Mouse (Mus musculus) lung, postnatal 0 days (tissue): ENCODE data around the gene Brat1. TPM values are rescaled to one million over a fixed set of nuclear protein-coding genes. Genes with fewer than 3 reads are reported as not detected.

Experiments used
- ATAC-seq: fragments of 200-750 bp; cut with Nextera tagmentation; 2 replicates; pipeline ENCODE4 v1.8.0; 2017; ENCODE audit warnings: moderate library complexity
- DNase-seq: peaks from one replicate; pipeline ENCODE4 v3.0.0-alpha.2; 2016; ENCODE audit warnings: low spot score
- H3K27ac ChIP-seq: fragments of 300-500 bp; sonication (generic); 2 replicates; pipeline ENCODE4 v1.5.1; 2014; ENCODE audit warnings: antibody characterized with exemption, mild to moderate bottlenecking, low read length, mixed read lengths
- H3K27me3 ChIP-seq: fragments of 300-500 bp; sonication (generic); replicated peaks from 2 replicates; pipeline ENCODE4 v1.6.1; 2014; ENCODE audit warnings: low read length, mixed read lengths; ENCODE audit not compliant: insufficient read depth
- H3K36me3 ChIP-seq: fragments of 300-500 bp; sonication (generic); 2 replicates; pipeline ENCODE4 v1.6.1; 2014; ENCODE audit warnings: low read length, mixed read lengths; ENCODE audit not compliant: insufficient read depth
- H3K4me1 ChIP-seq: fragments of 300-500 bp; sonication (generic); 2 replicates; pipeline ENCODE4 v1.6.1; 2014; ENCODE audit warnings: antibody characterized with exemption, low read depth, low read length, mixed read lengths; ENCODE audit not compliant: insufficient read depth
- H3K4me2 ChIP-seq: fragments of 300-500 bp; sonication (generic); replicated peaks from 2 replicates; pipeline ENCODE4 v1.6.1; 2014; ENCODE audit warnings: low read depth, mild to moderate bottlenecking, low read length, moderate library complexity, mixed read lengths
- H3K4me3 ChIP-seq: fragments of 300-500 bp; sonication (generic); 2 replicates; pipeline ENCODE4 v1.5.1; 2014; ENCODE audit warnings: low read depth, low read length
- H3K9ac ChIP-seq: fragments of 300-500 bp; sonication (generic); replicated peaks from 2 replicates; pipeline ENCODE4 v1.6.1; 2014; ENCODE audit warnings: low read depth, mild to moderate bottlenecking
- H3K9me3 ChIP-seq: fragments of 300-500 bp; sonication (generic); 2 replicates; pipeline ENCODE4 v1.6.1; 2016; ENCODE audit warnings: low read length, mixed read lengths
- CTCF ChIP-seq: IDR thresholded peaks from 2 replicates; pipeline ENCODE4 v1.5.1; 2016; ENCODE audit warnings: antibody characterized with exemption, mild to moderate bottlenecking
- EP300 ChIP-seq: IDR thresholded peaks from 2 replicates; pipeline ENCODE4 v1.6.1; 2016; ENCODE audit warnings: antibody characterized with exemption, mild to moderate bottlenecking, control low read depth
- WGBS: fragments of 180-500 bp; shearing (Covaris S2); extraction: QIAGEN DNeasy Blood & Tissue Kit; methylation state at CpG from one replicate; pipeline ENCODE4 v1.1.7; 2014; 5-methylcytosine and 5-hydroxymethylcytosine counted together
- polyA plus RNA-seq: library from polyadenylated mRNA; unstranded; fragments of >200 nt; fragmentation: Nextera tagmentation; extraction: Ambion mirVana; gene quantifications from 2 replicates; pipeline ENCODE4 v1.2.1, GENCODE M21; 2015

Gene Brat1
- polyA plus RNA-seq, result 15.2 and 16.1 TPM in 2 replicates

DNA sequence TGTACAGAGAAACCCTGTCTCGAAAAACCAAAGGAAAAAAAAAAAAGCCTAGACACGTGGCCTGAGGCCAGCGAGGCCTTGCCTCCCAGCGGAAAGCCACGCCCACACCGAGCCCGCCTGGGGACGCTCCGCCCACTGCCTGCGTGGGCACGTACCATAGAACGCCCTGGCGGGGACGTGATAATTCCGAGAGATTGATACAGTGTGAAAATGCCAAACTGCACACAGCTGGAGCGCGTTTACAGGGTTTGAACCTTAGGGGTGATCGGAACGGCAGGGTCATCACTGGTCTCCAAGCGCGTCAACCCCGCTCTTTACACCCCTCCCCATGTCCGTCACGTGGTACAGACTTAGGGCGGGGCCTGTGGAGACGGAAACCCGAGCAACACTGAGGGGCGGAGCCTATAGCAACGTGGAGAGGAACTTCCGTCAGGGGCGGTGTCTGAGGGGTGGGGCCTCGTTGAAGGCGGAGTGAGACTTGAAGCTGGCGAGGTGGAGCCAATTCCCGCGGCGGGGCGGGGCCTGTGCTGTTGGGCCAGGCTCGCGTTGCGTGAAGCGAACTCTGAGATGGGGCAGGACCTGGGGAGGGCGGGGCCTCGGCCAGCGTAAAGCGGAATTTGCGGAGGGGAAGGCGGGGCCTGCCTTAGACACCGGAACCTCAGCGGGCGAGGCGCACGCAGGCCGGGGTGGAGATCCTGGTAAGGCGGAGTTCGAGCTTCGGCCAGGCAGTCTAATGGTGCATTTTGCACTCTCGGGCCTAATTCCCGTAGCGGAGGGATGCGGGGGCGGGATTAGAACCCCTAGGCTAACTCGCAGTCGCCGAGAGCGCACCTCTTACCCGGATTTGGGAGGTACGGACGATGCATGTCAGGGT, at the start of gene Brat1:
Brat1 (plus strand) TSS at position 634 of the 874 bp plus-strand sequence.
- H3K4me2 ChIP-seq, result peak within 1 kb of the TSS; percentile 73
- peak within 1 kb of the TSS; percentile 53 for H3K9ac ChIP-seq
- TF ChIP-seq CTCF (no peak), EP300 (no peak)
- no peaks in the 10 kb centered on the region for H3K27me3 ChIP-seq
- peak; percentile 92 for ATAC-seq
- H3K36me3 ChIP-seq, result no peaks in the 10 kb centered on the region
- peaks cover 14% of the 10 kb centered on the region; the same call in 1 of the 2 replicates for H3K4me1 ChIP-seq
- peak; percentile 100 for DNase-seq
- H3K9me3 ChIP-seq, result no peaks in the 10 kb centered on the region
- peak within 1 kb of the TSS; percentile 82 for H3K27ac ChIP-seq
- WGBS, result under 1% methylated on average over 69 of the region's 69 CpGs
- H3K4me3 ChIP-seq, result peak within 1 kb of the TSS; percentile 46

DNA sequence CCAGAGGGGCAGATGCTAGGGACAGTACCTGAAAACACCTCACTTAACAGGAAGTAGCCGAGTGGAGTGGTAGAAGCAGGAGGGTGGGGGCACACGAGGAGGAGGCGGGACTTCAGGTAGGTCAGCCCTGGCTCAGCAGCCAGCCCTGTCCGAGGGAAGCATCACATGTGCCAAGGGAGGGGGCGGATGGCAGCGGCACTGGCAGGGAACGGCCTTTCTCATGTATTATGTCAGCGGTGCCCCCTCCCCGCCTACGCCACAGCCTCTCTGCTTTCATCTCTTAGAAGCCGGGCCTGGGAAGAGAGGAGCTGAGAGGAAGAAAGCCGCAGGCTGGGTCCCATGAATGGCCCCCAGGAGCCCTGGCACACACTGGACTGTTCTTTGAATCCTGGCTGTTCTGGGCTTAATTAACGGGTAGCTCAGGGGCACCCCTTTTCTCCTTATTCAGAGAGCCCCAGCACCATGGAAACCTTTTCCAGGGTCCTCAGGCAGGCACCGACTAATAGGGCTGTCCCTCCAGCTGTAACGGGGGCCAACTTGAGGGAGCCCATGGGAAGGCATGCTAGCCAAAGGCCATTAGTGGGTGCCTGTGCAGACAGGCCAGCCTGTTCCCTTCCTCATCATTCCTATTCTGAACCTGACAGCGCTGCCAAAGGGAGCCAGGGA, 45.1 kb upstream of the Brat1 start:
- ATAC-seq (peak; percentile 27; the same call in 1 of the 2 replicates), DNase-seq (no peak)
- Histone ChIP-seq H3K27ac (no peak overlapping the region), H3K9ac (no peak overlapping the region), H3K4me3 (no peak overlapping the region), H3K4me2 (no peak overlapping the region), H3K27me3 (no peaks in the 10 kb centered on the region), H3K9me3 (no peaks in the 10 kb centered on the region), H3K36me3 (no peaks in the 10 kb centered on the region), H3K4me1 (peaks cover 3% of the 10 kb centered on the region; the same call in 1 of the 2 replicates)
- WGBS, result 50% methylated on average over 16 of the region's 16 CpGs
- TF ChIP-seq EP300 (no peak), CTCF (no peak)

DNA sequence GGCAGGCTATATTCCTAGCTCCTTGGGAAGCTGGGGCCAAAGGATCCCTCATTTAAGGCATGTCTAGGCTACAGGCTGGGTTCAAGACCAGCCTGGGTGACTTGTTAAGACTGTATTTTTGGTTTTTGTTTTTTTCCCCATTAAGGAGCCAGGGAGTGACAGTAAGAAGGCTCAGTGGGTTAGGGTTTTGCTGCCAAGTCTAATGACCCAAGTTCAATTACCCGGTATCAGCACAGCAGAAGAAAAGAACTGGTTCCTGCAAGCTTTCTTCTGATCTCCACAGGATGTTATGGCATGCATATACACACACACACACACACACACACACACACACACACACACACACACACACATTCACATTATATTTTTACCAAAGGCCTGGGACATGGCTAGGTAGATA, 44.4 kb upstream of the Brat1 start:
- Histone ChIP-seq H3K27ac (no peak overlapping the region), H3K9me3 (no peaks in the 10 kb centered on the region), H3K4me2 (no peak overlapping the region), H3K9ac (no peak overlapping the region), H3K36me3 (no peaks in the 10 kb centered on the region), H3K4me3 (no peak overlapping the region), H3K27me3 (no peaks in the 10 kb centered on the region), H3K4me1 (peaks cover 3% of the 10 kb centered on the region; the same call in 1 of the 2 replicates)
- TF ChIP-seq CTCF (no peak), EP300 (no peak)
- DNase-seq, result no peak
- no peak for ATAC-seq
- WGBS, result 61% methylated on average over 1 of the region's 1 CpGs

DNA sequence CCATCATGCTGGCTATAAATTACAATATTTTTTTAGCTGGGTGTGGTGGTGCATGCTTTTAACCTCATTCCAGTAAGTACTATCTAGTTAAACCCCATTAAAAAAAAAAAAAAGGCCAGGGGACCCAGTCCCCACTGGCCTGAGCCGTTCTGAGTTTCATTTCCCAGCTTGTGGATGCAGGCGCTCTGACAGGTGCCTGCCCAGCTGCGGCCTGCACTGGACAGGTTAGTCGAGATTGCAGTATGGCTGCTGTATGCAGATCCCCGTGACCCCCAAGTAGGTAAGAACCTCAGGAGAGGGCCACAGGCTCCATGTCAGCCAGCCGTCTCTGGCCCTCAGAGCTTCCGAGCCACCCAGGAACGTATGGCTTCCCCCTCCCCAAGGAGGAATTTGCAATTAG, 43.4 kb upstream of the Brat1 start:
- no peak for ATAC-seq
- 0 out of 2 replicates have a peak, but pooled peaks cover 3% of the 10 kb centered on the region for H3K36me3 ChIP-seq
- no peak for DNase-seq
- no peak overlapping the region for H3K4me3 ChIP-seq
- TF ChIP-seq EP300 (no peak), CTCF (no peak)
- no peaks in the 10 kb centered on the region for H3K9me3 ChIP-seq
- no peak overlapping the region for H3K4me2 ChIP-seq
- no peak overlapping the region for H3K9ac ChIP-seq
- H3K27me3 ChIP-seq, result no peaks in the 10 kb centered on the region
- no peak overlapping the region for H3K27ac ChIP-seq
- H3K4me1 ChIP-seq, result peaks cover 3% of the 10 kb centered on the region; the same call in 1 of the 2 replicates
- 57% methylated on average over 8 of the region's 8 CpGs for WGBS

DNA sequence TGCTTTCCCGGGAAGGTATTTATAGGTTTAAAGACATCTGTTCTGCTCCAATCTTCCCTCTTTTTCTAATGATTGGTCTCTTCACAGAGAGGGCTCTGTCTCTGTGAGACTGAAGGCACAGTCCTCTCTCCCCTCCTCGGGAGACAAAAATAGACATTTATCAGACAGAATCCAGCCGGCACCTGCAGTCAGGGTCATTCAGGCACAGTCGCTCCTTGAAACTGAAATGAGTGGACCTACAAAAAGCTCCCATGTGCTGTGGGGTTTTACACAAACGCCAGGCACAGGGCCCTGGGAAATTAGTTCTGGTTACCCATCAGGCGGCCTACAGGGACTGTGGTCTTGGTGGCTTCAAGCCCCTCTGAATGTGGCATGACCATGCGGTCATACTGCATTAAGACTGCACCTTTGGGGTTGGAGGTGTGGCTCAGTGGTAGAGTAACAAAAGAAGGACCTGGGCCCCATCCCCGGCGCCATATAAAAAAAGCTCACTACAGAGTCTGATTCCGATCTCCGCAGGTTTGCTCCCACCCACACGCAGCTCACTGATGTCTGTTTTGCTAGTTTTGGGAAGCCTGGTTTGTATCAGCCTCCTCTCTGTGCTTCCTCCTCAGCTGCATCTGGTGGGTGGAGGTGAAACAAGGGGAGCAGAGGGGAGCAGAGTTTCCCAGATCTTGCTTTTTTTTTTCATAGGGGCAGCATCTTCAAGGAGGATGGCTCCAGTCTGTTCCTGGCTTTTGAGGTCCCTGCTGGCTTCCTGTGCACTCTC, 42.8 kb upstream of the Brat1 start:
- Histone ChIP-seq H3K4me3 (no peak overlapping the region), H3K27me3 (no peaks in the 10 kb centered on the region), H3K9me3 (no peaks in the 10 kb centered on the region), H3K4me2 (no peak overlapping the region), H3K9ac (no peak overlapping the region), H3K27ac (no peak overlapping the region), H3K36me3 (0 out of 2 replicates have a peak, but pooled peaks cover 3% of the 10 kb centered on the region), H3K4me1 (peaks cover 3% of the 10 kb centered on the region; the same call in 1 of the 2 replicates)
- TF ChIP-seq EP300 (no peak), CTCF (no peak)
- DNase-seq, result no peak
- 66% methylated on average over 12 of the region's 12 CpGs for WGBS
- ATAC-seq, result no peak
